Mouse (Mus musculus): Measurements from ENCODE around the gene Alk. TPM values are rescaled to one million over a fixed set of nuclear protein-coding genes. Genes with fewer than 3 reads are reported as not detected.

Gene Alk
- polyA plus RNA-seq, 2 experiments, result 0.02 to 0.03 TPM

DNA sequence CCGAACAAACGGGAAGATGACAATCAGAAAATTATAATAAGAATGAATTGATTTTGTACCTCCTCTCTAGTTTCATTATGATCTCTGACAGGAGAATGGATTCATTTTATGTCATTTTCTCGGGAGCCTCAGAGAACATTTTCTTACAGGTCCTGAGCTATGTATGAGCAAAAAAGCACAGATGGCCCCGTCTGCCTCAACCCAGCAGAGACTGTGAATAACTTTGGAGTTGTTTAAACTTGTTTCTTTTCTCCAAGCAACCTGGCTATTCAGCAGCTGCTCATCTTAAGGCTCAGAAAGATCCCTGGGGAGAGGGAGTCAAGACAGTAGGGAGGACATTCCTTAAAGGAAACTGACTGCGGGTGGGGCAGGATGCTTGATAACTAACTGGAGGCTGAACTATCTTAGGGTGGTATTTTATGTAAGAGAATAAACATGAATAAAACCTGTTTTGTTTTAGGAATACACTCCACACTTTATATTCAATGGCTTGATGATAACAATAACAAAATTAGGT is 126.5 kb downstream of the Alk start:
- no peak for DNase-seq (ENCODE audit: low read depth in 3 of 3, low spot score in 3 of 3)
- ATAC-seq (ENCODE audit: insufficient read depth), result no peak
- no peaks in the 10 kb centered on the region for H3K4me1 ChIP-seq (replicated peaks; ENCODE audit: control insufficient read depth in 2 of 2, insufficient read depth in 2 of 2, low read length in 1 of 2)
- TF ChIP-seq EP300 (IDR thresholded peaks at IDR 0.05; ENCODE audit: low read depth) (no peak), CTCF (IDR thresholded peaks at IDR 0.05; ENCODE audit: low read depth) (no peak)
- no peaks in the 10 kb centered on the region for H3K36me3 ChIP-seq (replicated peaks; ENCODE audit: control insufficient read depth, insufficient read depth, low read depth)
- no peaks in the 10 kb centered on the region for H3K9me3 ChIP-seq (ENCODE audit: control insufficient read depth, low read length)
- H3K4me2 ChIP-seq (ENCODE audit: low read depth), result no peak overlapping the region
- no peak overlapping the region for H3K27ac ChIP-seq
- no peaks in the 10 kb centered on the region for H3K27me3 ChIP-seq (ENCODE audit: control insufficient read depth, insufficient read depth, low read length)
- no peak overlapping the region for H3K9ac ChIP-seq (replicated peaks)
- 44% methylated on average over 5 of the region's 5 CpGs for WGBS (ENCODE audit: insufficient replicate concordance)
- no peak overlapping the region for H3K4me3 ChIP-seq (ENCODE audit: insufficient read depth in 1 of 2, low read depth in 2 of 2, low read length in 2 of 2)

- Histone ChIP-seq H3K9ac (replicated peaks) (no peak overlapping the region), H3K9me3 (ENCODE audit: control insufficient read depth, low read length) (no peaks in the 10 kb centered on the region), H3K36me3 (replicated peaks; ENCODE audit: control insufficient read depth, insufficient read depth, low read depth) (no peaks in the 10 kb centered on the region), H3K4me3 (ENCODE audit: insufficient read depth in 1 of 2, low read depth in 2 of 2, low read length in 2 of 2) (no peak overlapping the region), H3K27ac (no peak overlapping the region), H3K27me3 (ENCODE audit: control insufficient read depth, insufficient read depth, low read length) (no peaks in the 10 kb centered on the region), H3K4me2 (ENCODE audit: low read depth) (no peak overlapping the region), H3K4me1 (replicated peaks; ENCODE audit: control insufficient read depth in 2 of 2, insufficient read depth in 2 of 2, low read length in 1 of 2) (no peaks in the 10 kb centered on the region)
- TF ChIP-seq EP300 (IDR thresholded peaks at IDR 0.05; ENCODE audit: low read depth) (no peak), CTCF (IDR thresholded peaks at IDR 0.05; ENCODE audit: low read depth) (no peak)
- 47% methylated on average over 4 of the region's 4 CpGs for WGBS (ENCODE audit: insufficient replicate concordance)
- no peak for ATAC-seq (ENCODE audit: insufficient read depth)
- no peak for DNase-seq (ENCODE audit: low read depth in 3 of 3, low spot score in 3 of 3)
These were observed 127.5 kb downstream of the Alk start for GRCm38 (mm10) chr17:72476956-72477355.

- H3K9ac ChIP-seq (replicated peaks), result no peak overlapping the region
- H3K4me1 ChIP-seq (replicated peaks; ENCODE audit: control insufficient read depth in 2 of 2, insufficient read depth in 2 of 2, low read length in 1 of 2), result no peaks in the 10 kb centered on the region
- H3K4me2 ChIP-seq (ENCODE audit: low read depth), result no peak overlapping the region
- H3K36me3 ChIP-seq (replicated peaks; ENCODE audit: control insufficient read depth, insufficient read depth, low read depth), result no peaks in the 10 kb centered on the region
- no peak for ATAC-seq (ENCODE audit: insufficient read depth)
- H3K27ac ChIP-seq, result no peak overlapping the region
- WGBS (ENCODE audit: insufficient replicate concordance), result 55% methylated on average over 5 of the region's 5 CpGs
- H3K9me3 ChIP-seq (ENCODE audit: control insufficient read depth, low read length), result no peaks in the 10 kb centered on the region
- no peak for DNase-seq (ENCODE audit: low read depth in 3 of 3, low spot score in 3 of 3)
- H3K27me3 ChIP-seq (ENCODE audit: control insufficient read depth, insufficient read depth, low read length), result no peaks in the 10 kb centered on the region
- TF ChIP-seq EP300 (IDR thresholded peaks at IDR 0.05; ENCODE audit: low read depth), result no peak
- TF ChIP-seq CTCF (IDR thresholded peaks at IDR 0.05; ENCODE audit: low read depth), result no peak
- no peak overlapping the region for H3K4me3 ChIP-seq (ENCODE audit: insufficient read depth in 1 of 2, low read depth in 2 of 2, low read length in 2 of 2)
These were observed 130.3 kb downstream of the Alk start for GRCm38 (mm10) chr17:72474166-72474565.

DNA sequence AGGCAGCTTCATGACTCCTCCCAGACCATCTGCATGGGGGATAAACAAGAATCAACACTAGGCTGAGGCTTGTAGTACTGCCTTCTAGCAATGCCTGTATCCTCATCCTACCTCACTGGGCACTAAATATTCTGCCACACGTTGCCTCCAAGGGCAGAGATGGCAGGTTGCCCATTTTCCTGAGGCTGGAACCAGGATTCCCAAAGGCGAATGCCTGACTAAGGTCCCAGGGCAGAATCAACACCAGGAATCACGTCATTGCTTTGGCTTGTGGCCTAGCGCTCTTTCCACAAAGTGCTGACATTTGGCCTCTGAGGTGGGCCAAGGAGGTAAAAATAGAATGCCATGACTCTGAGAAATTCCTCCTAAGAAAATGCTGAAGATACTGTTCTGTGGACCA is 155.9 kb downstream of the Alk start:
- Histone ChIP-seq H3K27ac (no peak overlapping the region), H3K4me3 (ENCODE audit: insufficient read depth in 1 of 2, low read depth in 2 of 2, low read length in 2 of 2) (no peak overlapping the region), H3K4me2 (ENCODE audit: low read depth) (no peak overlapping the region), H3K4me1 (replicated peaks; ENCODE audit: control insufficient read depth in 2 of 2, insufficient read depth in 2 of 2, low read length in 1 of 2) (no peaks in the 10 kb centered on the region), H3K27me3 (ENCODE audit: control insufficient read depth, insufficient read depth, low read length) (no peaks in the 10 kb centered on the region), H3K9ac (replicated peaks) (no peak overlapping the region), H3K36me3 (replicated peaks; ENCODE audit: control insufficient read depth, insufficient read depth, low read depth) (no peaks in the 10 kb centered on the region), H3K9me3 (ENCODE audit: control insufficient read depth, low read length) (no peaks in the 10 kb centered on the region)
- DNase-seq (ENCODE audit: low read depth in 3 of 3, low spot score in 3 of 3), result no peak
- no peak for ATAC-seq (ENCODE audit: insufficient read depth)
- 55% methylated on average over 4 of the region's 4 CpGs for WGBS (ENCODE audit: insufficient replicate concordance)
- TF ChIP-seq CTCF (IDR thresholded peaks at IDR 0.05; ENCODE audit: low read depth), result no peak
- TF ChIP-seq EP300 (IDR thresholded peaks at IDR 0.05; ENCODE audit: low read depth), result no peak

- no peak for DNase-seq (ENCODE audit: low read depth in 3 of 3, low spot score in 3 of 3)
- Histone ChIP-seq H3K27me3 (ENCODE audit: control insufficient read depth, insufficient read depth, low read length) (no peaks in the 10 kb centered on the region), H3K27ac (no peak overlapping the region), H3K36me3 (replicated peaks; ENCODE audit: control insufficient read depth, insufficient read depth, low read depth) (no peaks in the 10 kb centered on the region), H3K4me3 (ENCODE audit: insufficient read depth in 1 of 2, low read depth in 2 of 2, low read length in 2 of 2) (no peak overlapping the region), H3K9me3 (ENCODE audit: control insufficient read depth, low read length) (no peaks in the 10 kb centered on the region), H3K9ac (replicated peaks) (no peak overlapping the region), H3K4me1 (replicated peaks; ENCODE audit: control insufficient read depth in 2 of 2, insufficient read depth in 2 of 2, low read length in 1 of 2) (no peaks in the 10 kb centered on the region), H3K4me2 (ENCODE audit: low read depth) (no peak overlapping the region)
- no peak for ATAC-seq (ENCODE audit: insufficient read depth)
- WGBS (ENCODE audit: insufficient replicate concordance), result 43% methylated on average over 3 of the region's 3 CpGs
- TF ChIP-seq CTCF (IDR thresholded peaks at IDR 0.05; ENCODE audit: low read depth), result no peak
- TF ChIP-seq EP300 (IDR thresholded peaks at IDR 0.05; ENCODE audit: low read depth), result no peak
These were observed 158.9 kb downstream of the Alk start for GRCm38 (mm10) chr17:72445204-72446177.

Data from liver, embryonic 14.5 days (tissue).